Mouse (Mus musculus) limb, embryonic 14.5 days (tissue): ENCODE measurements at regions not wholly inside any gene's neighbourhood (a gene's known extent, or its start where the extent isn't known, plus 50 kb on each side); places are given as distances from the start of the nearest gene placed in this dataset.

ENCODE experiments used
- ATAC-seq: fragments of 200-750 bp; cut with Nextera tagmentation; 2 replicates; pipeline ENCODE4 v1.8.0; 2017; ENCODE audit warnings: low read depth, moderate number of reproducible peaks, moderate TSS enrichment; ENCODE audit not compliant: low FRiP score
- DNase-seq: peaks from one replicate; pipeline ENCODE4 v3.0.0-alpha.2; 2015; ENCODE audit warnings: low spot score
- H3K27ac ChIP-seq: fragments of 300-500 bp; sonication (generic); replicated peaks from 2 replicates; pipeline ENCODE4 v1.5.1; 2014; ENCODE audit warnings: low read depth, mild to moderate bottlenecking, low read length, moderate library complexity, mixed read lengths
- H3K27me3 ChIP-seq: fragments of 300-500 bp; sonication (generic); 2 replicates; pipeline ENCODE4 v1.6.1; 2014; ENCODE audit warnings: low read length, mixed read lengths; ENCODE audit not compliant: control insufficient read depth, insufficient read depth
- H3K36me3 ChIP-seq: fragments of 300-500 bp; sonication (generic); 2 replicates; pipeline ENCODE4 v1.6.1; 2014; ENCODE audit warnings: mild to moderate bottlenecking, low read length, moderate library complexity, mixed read lengths; ENCODE audit not compliant: control insufficient read depth, insufficient read depth
- H3K4me1 ChIP-seq: fragments of 300-500 bp; sonication (generic); 2 replicates; pipeline ENCODE4 v1.6.1; 2014; ENCODE audit warnings: antibody characterized with exemption, low read length, mixed read lengths; ENCODE audit not compliant: control insufficient read depth, insufficient read depth
- H3K4me2 ChIP-seq: fragments of 300-500 bp; sonication (generic); replicated peaks from 2 replicates; pipeline ENCODE4 v1.6.1; 2014; ENCODE audit warnings: low read depth, mild to moderate bottlenecking, low read length, moderate library complexity; ENCODE audit not compliant: severe bottlenecking
- H3K4me3 ChIP-seq: fragments of 300-500 bp; sonication (generic); replicated peaks from 2 replicates; pipeline ENCODE4 v1.5.1; 2014; ENCODE audit warnings: low read length
- H3K9ac ChIP-seq: fragments of 300-500 bp; sonication (generic); 2 replicates; pipeline ENCODE4 v1.6.1; 2014; ENCODE audit warnings: mild to moderate bottlenecking, low read depth, low read length, moderate library complexity; ENCODE audit not compliant: severe bottlenecking
- H3K9me3 ChIP-seq: fragments of 300-500 bp; sonication (generic); 2 replicates; pipeline ENCODE4 v1.6.1; 2016; ENCODE audit warnings: low read length; ENCODE audit not compliant: control insufficient read depth
- POLR2A ChIP-seq: fragments of 200-500 bp; IDR thresholded peaks from 2 replicates; pipeline ENCODE4 v1.8.0; 2012; ENCODE audit warnings: inconsistent platforms, mild to moderate bottlenecking, moderate library complexity, borderline replicate concordance; ENCODE audit not compliant: insufficient read depth, insufficient read length; ENCODE audit errors: extremely low read depth
- WGBS: fragments of 180-500 bp; shearing (Covaris S2); extraction: QIAGEN DNeasy Blood & Tissue Kit; methylation state at CpG from one replicate; pipeline ENCODE4 v1.1.7; 2014; 5-methylcytosine and 5-hydroxymethylcytosine counted together

DNA sequence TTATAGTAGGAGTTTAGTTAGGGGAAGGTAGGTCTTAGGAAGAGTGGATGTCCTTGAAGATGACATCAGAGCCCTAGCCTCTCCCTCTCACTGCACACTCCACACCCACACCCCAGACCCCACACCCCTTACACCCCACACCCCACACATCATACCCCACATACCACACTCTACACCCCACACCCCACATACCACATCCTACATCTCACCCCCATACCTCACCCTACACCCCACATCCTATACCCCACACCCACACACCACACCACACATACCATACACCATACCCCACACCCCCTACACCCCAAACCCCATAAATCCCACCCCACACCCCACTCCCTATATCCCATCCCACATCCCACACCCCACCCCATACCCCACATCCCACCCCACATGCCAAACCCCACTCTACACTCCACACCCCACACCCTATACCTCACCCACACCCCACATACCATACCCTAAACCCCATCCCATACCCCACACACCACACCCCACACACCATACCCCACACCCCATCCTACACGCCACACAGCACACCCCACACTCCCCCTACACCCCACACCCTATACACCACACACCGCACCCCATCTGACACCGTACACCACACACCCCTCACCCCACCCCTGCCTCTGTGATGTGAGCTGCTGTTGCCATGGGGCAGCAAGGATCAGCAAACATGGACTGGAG, 323.7 kb upstream of the G2e3 start:
- no peaks in the 10 kb centered on the region for H3K36me3 ChIP-seq
- no peaks in the 10 kb centered on the region for H3K9me3 ChIP-seq
- H3K27me3 ChIP-seq = no peaks in the 10 kb centered on the region
- no peaks in the 10 kb centered on the region for H3K4me1 ChIP-seq
- DNase-seq (no peak), ATAC-seq (no peak)
- H3K4me2 ChIP-seq = no peak overlapping the region
- TF ChIP-seq POLR2A = no peak
- no peak overlapping the region for H3K9ac ChIP-seq
- no peak overlapping the region for H3K27ac ChIP-seq
- WGBS = 78% methylated on average over 3 of the region's 3 CpGs
- H3K4me3 ChIP-seq = no peak overlapping the region

DNA sequence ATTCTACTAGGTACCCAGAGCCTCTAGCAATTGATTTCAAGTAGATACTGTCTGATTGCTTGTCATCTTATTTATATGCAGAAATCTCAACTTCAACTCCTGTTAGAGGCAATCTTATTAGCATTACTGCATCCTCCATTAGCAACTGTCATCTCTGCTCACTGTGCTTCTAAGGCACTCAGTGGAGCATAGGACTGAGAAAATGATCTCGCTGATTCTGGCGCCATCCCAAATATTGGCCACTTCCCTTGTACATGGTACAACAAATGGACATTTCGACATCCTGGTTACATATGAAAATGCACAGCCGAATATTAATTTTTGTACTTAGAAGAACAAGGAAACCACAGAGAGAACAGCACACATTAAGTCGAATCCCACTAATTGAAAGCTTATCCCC, 329.7 kb upstream of the G2e3 start:
- no peak for DNase-seq
- H3K4me1 ChIP-seq = no peaks in the 10 kb centered on the region
- no peak overlapping the region for H3K9ac ChIP-seq
- no peak for ATAC-seq
- no peak overlapping the region for H3K27ac ChIP-seq
- no peak overlapping the region for H3K4me3 ChIP-seq
- no peaks in the 10 kb centered on the region for H3K36me3 ChIP-seq
- H3K27me3 ChIP-seq = no peaks in the 10 kb centered on the region
- TF ChIP-seq POLR2A = no peak
- no peaks in the 10 kb centered on the region for H3K9me3 ChIP-seq
- H3K4me2 ChIP-seq = no peak overlapping the region
- 92% methylated on average over 5 of the region's 5 CpGs for WGBS

DNA sequence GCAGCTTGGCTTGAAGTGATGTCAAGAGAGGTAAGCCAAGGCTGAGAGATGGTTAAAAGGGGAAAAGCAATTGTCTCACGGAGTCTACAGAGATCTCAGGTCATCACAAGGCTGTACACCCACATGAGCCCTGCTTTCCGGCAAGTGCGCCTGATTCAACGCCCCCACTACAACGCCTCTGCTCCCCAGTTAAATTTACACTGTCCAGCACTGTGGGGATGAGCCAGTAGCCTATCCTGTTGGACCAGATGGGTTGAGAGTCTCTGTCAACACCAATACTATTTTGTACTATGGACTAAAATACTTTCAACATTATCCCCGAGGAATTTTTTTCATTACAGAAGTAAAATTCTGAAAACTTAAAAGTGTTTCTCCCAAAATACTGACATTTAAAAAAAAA, 331.8 kb upstream of the G2e3 start:
- Histone ChIP-seq H3K4me2 (no peak overlapping the region), H3K36me3 (no peaks in the 10 kb centered on the region), H3K4me3 (no peak overlapping the region), H3K9me3 (no peaks in the 10 kb centered on the region), H3K27ac (no peak overlapping the region), H3K27me3 (no peaks in the 10 kb centered on the region), H3K9ac (no peak overlapping the region), H3K4me1 (no peaks in the 10 kb centered on the region)
- no peak for TF ChIP-seq POLR2A
- WGBS = 85% methylated on average over 6 of the region's 6 CpGs
- no peak for ATAC-seq
- no peak for DNase-seq

GRCm38 (mm10) chr12:51009644-51010043, 338.2 kb upstream of the G2e3 start:
- H3K4me2 ChIP-seq = no peak overlapping the region
- DNase-seq (no peak), ATAC-seq (no peak)
- no peaks in the 10 kb centered on the region for H3K27me3 ChIP-seq
- TF ChIP-seq POLR2A = no peak
- WGBS = 48% methylated on average over 4 of the region's 4 CpGs
- no peaks in the 10 kb centered on the region for H3K4me1 ChIP-seq
- no peaks in the 10 kb centered on the region for H3K9me3 ChIP-seq
- no peak overlapping the region for H3K4me3 ChIP-seq
- no peaks in the 10 kb centered on the region for H3K36me3 ChIP-seq
- H3K9ac ChIP-seq = no peak overlapping the region
- H3K27ac ChIP-seq = no peak overlapping the region

DNA sequence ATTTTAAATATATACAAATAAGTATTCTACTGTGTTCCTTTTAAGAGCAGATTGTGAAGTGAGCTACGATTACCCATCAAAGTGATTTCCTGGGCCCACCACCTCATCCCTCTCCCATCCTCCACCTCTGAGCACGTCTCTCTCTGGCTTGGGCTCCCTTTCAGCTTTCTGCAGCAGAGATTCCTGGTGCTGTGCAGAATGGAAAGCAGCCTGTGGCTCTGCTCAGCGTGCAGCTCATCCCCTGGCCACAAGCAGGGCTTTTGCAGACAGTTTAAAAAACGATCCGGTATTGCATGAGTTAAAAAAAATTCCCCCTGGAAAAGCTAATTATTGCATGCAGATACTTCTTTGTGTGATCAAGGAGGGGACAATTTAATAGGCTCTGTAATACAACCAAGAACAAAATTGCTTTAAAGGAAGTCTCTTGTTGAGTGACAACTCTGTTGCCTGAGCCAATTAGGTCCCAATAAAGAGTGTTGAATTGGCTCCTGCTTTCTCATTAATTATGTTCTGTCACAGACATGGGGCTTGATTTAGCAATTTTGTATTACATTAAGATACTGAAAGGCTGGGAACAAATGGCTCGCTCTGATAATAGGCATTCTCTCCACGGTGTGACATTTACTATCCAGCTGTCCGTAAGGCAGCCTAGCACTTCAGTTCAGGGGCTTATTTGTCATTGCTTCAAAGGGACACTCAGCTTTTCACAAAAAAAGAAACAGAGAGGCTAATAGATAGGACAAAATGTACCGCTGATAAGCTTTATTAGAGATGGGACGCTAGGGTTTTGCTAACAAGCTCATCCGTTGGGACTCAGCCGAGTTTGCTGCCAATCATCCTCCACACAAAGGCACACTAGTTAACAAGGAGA, 345.9 kb upstream of the G2e3 start:
- Histone ChIP-seq H3K9me3 (no peaks in the 10 kb centered on the region), H3K27me3 (no peaks in the 10 kb centered on the region), H3K4me3 (no peak overlapping the region), H3K9ac (no peak overlapping the region), H3K27ac (no peak overlapping the region), H3K4me2 (no peak overlapping the region), H3K36me3 (no peaks in the 10 kb centered on the region), H3K4me1 (no peaks in the 10 kb centered on the region)
- WGBS = 17% methylated on average over 12 of the region's 12 CpGs
- no peak for DNase-seq
- no peak for ATAC-seq
- no peak for TF ChIP-seq POLR2A
